Mouse (Mus musculus) left cerebral cortex, postnatal 4 days (tissue): ENCODE data around the gene Ghr. TPM values are rescaled to one million over a fixed set of nuclear protein-coding genes. Genes with fewer than 3 reads are reported as not detected.

Experiments used
- DNase-seq: peaks from one replicate; pipeline ENCODE4 v3.0.0-alpha.2; 2022
- intact Hi-C: fragments of 180-260 bp; cut with DNase I; formaldehyde crosslinking; loops from one replicate; pipeline ENCODE4 v1.15.1; 2025
- total RNA-seq, 2 experiments: library from RNA; stranded (reverse); gene quantifications; 2 replicates each; pipeline ENCODE4 v1.2.3; 2021

The Ghr gene
- total RNA-seq, 2 experiments from 2014 or later: 10.3 to 10.4 TPM

DNA sequence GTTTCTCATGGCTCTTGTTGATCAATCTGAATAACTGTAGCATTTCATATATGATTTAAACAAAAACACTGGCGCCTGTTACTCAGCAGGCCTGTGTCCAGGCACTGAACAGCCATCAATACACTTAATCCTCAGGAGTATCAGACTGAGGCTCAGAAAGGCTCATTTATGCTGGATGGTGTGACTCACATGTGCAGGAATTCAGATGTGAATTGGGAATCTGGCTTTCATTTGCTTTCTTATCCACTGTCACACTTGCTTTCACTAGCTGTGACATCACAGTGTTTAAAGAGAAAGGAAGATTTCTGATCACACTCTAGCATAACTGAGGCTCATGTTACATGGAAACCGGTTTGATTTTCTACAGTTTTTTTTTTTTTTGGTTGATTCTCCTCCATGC lies 39.0 kb downstream of the Ghr start:
- DNase-seq: no peak
- intact Hi-C loops: no loop called here

GRCm38 (mm10) chr15:3536309-3536900 lies 46.9 kb downstream of the Ghr start:
- no peak for DNase-seq
- intact Hi-C loops: no loop called here

- DNase-seq: no peak
- intact Hi-C loops: no loop called here
Measured at GRCm38 (mm10) chr15:3514027-3514426, 69.3 kb downstream of the Ghr start.

DNA sequence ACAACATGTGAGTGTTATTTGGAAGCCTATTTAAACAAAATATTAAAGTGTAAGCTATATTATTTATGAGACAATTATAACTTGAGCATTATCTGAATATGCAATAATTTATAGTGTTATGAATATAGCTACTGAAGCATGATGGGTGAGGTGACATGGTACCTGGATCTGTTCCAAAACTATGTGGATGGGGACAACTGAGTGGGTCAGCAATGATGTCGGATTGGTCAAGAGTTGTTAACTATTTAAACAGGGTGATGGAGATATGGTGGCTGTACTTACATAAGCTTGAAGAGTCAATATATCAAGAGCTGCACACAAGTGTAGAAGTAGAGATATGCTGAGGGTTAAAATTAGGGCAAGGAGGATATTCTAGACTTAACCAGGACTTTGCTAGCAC lies 70.9 kb downstream of the Ghr start:
- intact Hi-C loops: no loop called here
- no peak for DNase-seq

DNA sequence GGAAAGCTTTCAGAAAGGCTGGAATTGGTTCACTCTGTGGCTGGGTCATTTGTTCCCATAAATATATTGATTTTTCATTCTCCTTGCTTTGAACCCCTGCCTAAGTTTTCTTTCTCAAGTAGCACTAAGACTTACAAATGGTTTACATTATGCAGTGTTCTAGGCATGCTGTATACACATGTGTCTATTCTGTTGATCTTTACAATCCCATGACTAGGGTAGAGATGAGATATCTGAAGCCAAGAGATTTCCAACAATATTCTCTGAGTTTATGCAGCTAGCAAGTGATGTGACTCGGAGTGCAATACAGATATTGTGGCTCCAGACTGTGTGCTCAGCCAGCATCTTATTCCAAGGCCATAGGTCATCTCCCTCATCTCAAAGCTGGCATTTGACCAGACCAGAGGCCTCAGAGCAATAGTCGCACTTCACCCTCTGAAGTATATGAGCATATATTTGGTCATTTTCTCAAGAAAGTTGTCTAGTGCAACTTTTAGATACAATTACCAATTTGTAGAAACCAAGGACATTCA lies 71.6 kb downstream of the Ghr start:
- intact Hi-C loops: no loop called here

DNA sequence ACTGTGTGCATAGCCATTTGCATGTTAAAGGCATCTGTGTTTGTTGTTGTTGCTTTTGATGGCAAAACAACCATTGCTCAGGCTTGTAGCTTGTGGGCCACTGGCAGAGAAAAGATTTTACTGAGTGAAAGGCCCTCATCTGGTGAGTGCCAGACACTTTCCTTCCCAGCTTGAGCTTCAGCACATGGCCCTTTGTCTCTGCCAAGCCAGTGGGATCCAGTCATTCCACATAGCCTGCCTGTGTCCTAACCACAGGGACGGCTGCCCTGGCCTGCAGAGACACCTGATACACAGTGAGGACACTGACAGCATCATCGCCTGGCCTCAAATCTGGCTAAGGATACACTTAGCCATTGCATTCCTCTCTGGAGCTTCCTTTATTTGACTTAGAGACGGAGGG lies 74.2 kb downstream of the Ghr start:
- DNase-seq: peak; percentile 64
- intact Hi-C loops: no loop called here

More for the DNA sequence above, 71.6 kb downstream of the Ghr start:
- DNase-seq: no peak

GRCm38 (mm10) chr15:3507329-3507728 lies 76.0 kb downstream of the Ghr start:
- intact Hi-C loops: no loop called here
- no peak for DNase-seq

- intact Hi-C loops: no loop called here
- DNase-seq: no peak
Measured at GRCm38 (mm10) chr15:3504700-3505099, 78.6 kb downstream of the Ghr start.

DNA sequence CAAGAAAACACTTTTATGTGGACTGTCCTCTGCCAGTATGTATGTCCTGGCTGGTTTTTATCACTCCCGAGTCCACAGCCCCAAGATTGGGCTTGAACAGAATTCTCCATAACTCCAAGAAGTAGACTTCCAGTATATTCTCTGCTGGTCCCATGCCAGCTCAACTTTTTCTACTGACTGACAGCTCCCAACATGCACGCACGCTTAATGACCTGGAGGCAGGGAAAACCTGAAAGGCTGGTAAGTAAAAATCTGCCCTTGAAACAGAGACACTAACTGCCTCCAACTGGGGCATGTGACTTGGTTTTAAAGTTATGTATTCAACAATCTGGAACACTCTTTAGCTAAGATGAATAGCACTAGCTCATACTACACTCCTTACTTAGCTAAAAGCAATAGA lies 81.6 kb downstream of the Ghr start:
- no peak for DNase-seq
- intact Hi-C loops: no loop called here

DNA sequence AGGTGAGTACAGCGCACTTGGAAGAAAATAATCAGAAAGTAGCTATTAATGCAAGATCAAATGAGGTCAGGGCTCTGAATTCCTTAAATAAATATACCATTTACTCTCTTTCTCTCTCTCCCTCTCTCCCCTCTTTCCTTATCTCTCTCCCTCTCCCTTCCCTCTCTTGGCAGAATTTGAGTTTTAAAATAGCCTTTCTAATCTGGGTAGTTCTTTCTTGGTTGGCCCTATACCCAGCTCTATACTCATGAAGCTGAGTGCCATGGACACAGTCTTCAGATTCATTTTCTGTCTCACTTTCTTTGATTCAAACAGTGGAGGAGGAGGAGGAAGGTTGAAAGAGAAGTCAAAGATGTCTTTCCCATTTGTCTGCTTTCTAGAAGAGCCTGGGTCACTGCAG lies 84.3 kb downstream of the Ghr start:
- DNase-seq: no peak
- intact Hi-C loops: no loop called here

DNA sequence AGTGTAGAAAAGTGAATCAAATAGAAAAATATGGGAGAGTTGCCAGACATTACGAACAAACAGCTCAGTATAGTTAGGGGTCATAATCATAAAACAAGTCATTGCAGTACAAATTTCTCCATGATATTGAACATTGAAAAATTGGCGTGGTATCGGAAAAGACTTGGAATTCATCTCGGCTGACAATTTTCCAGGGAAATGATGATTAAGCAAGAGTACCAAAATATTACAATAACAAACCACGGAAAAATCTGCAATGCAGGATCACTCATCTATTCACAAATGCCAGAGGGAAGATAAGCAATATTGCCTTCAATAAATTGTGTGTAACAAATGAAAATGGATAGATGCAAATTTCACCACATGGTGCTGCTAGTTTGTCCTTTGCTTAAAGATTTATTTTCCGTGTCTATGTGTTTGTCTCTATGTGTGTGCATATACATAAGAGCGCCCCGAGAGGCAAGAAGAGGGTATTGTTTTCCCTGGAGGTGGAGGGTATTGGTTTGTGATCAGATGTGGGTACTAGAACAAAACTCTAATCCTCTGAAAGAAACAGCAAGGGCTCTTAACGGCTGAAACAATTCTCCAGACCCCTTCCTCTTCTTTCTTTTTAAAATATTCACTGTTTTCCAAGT lies 85.2 kb downstream of the Ghr start:
- no peak for DNase-seq
- intact Hi-C loops: no loop called here

- DNase-seq: no peak
- intact Hi-C loops: no loop called here
Measured at GRCm38 (mm10) chr15:3490868-3491267, 92.4 kb downstream of the Ghr start.

DNA sequence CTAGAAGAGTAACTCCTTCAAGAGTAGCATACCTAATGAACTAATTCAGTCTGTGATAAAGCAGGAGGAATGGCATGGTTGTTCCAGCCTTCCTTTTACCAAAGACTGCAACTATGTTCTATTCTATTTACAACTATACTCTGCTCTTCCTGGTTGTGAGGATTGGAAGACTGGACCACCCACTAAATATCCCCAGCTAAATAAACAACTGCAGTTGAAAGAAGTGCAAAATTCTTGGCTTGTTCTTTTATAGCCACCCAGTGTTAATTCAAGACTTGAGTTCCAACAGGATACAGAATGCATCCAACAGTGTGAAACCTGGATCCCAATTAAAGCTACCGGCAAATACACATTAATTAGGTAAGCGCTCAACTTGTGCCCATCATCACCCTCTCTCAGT lies 93.3 kb downstream of the Ghr start:
- DNase-seq: no peak
- intact Hi-C loops: no loop called here

DNA sequence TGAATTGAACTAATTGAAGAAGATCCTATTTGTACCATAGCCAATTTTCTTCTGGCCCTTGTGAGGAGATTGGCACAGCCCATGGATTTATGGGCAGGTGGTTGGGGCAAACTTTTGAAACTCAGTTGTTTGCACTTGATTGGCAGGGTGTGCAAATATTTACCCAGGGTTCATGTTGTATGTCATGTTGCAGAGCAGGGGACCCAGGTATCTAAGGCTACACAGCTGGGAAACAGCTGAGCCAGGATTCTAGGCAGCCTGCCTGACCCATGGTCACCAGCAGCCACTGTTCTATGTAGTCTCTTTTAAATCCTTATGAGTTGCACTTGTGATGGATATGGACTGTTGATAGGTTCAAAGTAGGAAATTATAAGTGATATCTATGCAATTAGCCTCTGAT lies 94.1 kb downstream of the Ghr start:
- intact Hi-C loops: no loop called here
- no peak for DNase-seq

GRCm38 (mm10) chr15:3488601-3489000 lies 94.7 kb downstream of the Ghr start:
- no peak for DNase-seq
- intact Hi-C loops: no loop called here

DNA sequence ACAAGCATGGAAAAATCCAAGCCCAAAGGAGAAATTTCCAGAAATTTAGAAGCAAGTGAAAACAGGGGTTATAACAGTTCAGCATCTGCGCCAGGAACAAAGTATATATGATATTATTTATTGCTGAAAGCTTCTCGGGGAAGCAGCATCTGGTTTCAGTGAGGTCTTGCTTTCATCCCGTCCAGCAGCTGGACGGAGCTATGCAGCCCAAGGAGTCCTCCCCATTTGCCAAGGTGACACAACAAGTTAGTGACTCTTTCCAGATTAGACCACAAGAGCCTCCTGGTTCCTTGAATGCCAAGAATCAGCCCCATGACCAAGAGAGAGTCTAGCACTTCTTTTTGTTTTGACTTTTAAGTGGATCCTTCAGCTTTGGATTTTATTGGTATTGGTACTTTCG lies 96.6 kb downstream of the Ghr start:
- intact Hi-C loops: no loop called here
- DNase-seq: no peak

GRCm38 (mm10) chr15:3485367-3485766 lies 97.9 kb downstream of the Ghr start:
- intact Hi-C loops: no loop called here
- DNase-seq: no peak

DNA sequence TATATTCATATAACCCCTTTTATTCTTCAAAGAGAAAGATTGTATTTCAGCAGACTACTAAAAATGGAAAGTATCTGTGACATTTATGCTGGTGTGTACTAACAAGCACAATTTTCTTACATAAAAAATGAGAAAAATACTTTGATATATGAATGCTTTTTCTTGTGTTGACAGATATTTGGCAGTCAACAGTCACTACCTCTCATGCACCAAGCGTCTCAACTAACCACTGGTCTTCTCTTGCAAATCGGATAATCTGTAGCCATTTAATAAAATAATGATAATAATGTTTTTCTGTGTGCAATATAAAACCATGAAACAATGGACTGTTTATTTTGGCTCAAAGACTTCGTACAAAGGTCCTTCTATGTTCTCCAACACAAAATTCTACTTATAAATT lies 99.8 kb downstream of the Ghr start:
- no peak for DNase-seq
- intact Hi-C loops: no loop called here

DNA sequence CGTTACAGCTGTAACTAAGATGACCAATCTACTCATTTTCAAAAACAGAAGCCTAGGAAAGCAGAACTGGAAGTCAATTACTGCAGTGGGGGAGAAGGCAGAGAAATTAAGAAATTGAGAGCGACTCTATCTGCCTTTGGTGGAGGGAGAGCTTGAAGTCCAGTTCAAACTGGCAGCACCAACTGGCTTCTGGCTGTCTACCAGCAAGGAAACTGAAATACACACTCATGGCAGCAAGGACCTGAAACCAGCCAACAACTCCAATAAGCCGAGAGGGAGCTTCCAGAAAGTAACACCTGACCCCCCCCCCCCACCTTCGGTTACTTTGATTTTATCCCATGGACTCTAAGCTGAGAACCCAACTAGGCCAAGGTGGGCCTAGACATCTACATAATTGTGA lies 114.1 kb downstream of the Ghr start:
- intact Hi-C loops: no loop called here
- no peak for DNase-seq

GRCm38 (mm10) chr15:3466608-3467007 lies 116.7 kb downstream of the Ghr start:
- no peak for DNase-seq
- intact Hi-C loops: no loop called here

DNA sequence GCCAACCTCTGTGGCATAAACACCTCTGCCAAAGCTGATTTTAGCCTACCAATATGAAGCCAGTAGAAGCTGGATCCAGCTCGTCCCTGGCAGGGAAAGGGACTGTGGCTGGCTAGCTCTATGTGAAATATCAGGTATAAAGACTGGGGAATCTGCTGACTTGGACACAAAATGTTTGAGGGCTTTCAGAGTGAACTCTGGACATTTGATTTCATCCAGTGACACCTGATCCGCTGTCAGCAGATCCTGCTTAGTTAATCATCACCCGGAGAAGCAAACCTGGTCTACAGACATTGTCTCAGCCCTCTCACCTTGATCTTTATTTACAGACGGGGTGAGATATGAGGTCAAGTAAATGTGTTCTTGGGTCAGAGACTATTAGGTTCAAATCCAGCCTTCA lies 118.5 kb downstream of the Ghr start:
- DNase-seq: no peak

GRCm38 (mm10) chr15:3456543-3456942 lies 126.7 kb downstream of the Ghr start:
- DNase-seq: no peak
- intact Hi-C loops: no loop called here

More for the DNA sequence above, 118.5 kb downstream of the Ghr start:
- intact Hi-C loops: no loop called here

GRCm38 (mm10) chr15:3455572-3455971 lies 127.7 kb downstream of the Ghr start:
- intact Hi-C loops: no loop called here
- no peak for DNase-seq
